Mouse (Mus musculus) myocyte (in vitro differentiated cells): ENCODE results near the gene Cul5. TPM values are rescaled to one million over a fixed set of nuclear protein-coding genes. Genes with fewer than 3 reads are reported as not detected.

Experiments used
- H3K27me3 ChIP-seq: one replicate; pipeline ENCODE4 v1.6.1; 2011; ENCODE audit not compliant: control insufficient read depth, insufficient read depth, insufficient read length
- H3K36me3 ChIP-seq: one replicate; pipeline ENCODE4 v1.6.1; 2011; ENCODE audit not compliant: control insufficient read depth, insufficient read depth
- H3K4me2 ChIP-seq: one replicate; pipeline ENCODE4 v1.6.1; 2011; ENCODE audit warnings: low read depth, control low read depth
- H3K4me3 ChIP-seq: one replicate; pipeline ENCODE4 v1.5.1; 2011; ENCODE audit warnings: mild to moderate bottlenecking, control low read depth, moderate library complexity
- H3K79me2 ChIP-seq: one replicate; pipeline ENCODE4 v1.6.1; 2011; ENCODE audit not compliant: control insufficient read depth, insufficient read depth
- H3ac ChIP-seq: one replicate; pipeline ENCODE4 v1.6.1; 2011; ENCODE audit not compliant: control insufficient read depth, insufficient read length
- CEBPB ChIP-seq: IDR thresholded peaks from 2 replicates; pipeline ENCODE4 v1.6.1; 2011; ENCODE audit warnings: mild to moderate bottlenecking, moderate library complexity; ENCODE audit not compliant: poor library complexity, insufficient read depth, severe bottlenecking
- E2F4 ChIP-seq: IDR thresholded peaks from one replicate; pipeline ENCODE4 v1.6.1; 2011; ENCODE audit warnings: mild to moderate bottlenecking, control low read depth, moderate library complexity; ENCODE audit not compliant: insufficient read depth
- MAX ChIP-seq: IDR thresholded peaks from one replicate; pipeline ENCODE4 v1.6.1; 2011; ENCODE audit warnings: low read depth, mild to moderate bottlenecking, control low read depth
- MYOD1 ChIP-seq, 3 experiments: IDR thresholded peaks; one replicate each; pipeline ENCODE4 v1.6.1; 2011; ENCODE audit warnings: control low read depth in 2 of 3, low read depth in 2 of 3, mild to moderate bottlenecking in 2 of 3, moderate library complexity in 1 of 3; ENCODE audit not compliant: insufficient read length in 2 of 3, control insufficient read depth in 1 of 3
- MYOG ChIP-seq, 3 experiments: IDR thresholded peaks; one replicate each; pipeline ENCODE4 v1.6.1; 2011; ENCODE audit warnings: control low read depth in 2 of 3, low read depth in 2 of 3, mild to moderate bottlenecking in 2 of 3; ENCODE audit not compliant: insufficient read length in 2 of 3, control insufficient read depth in 1 of 3, insufficient read depth in 1 of 3
- POLR2A ChIP-seq: IDR thresholded peaks from one replicate; pipeline ENCODE4 v1.6.1; 2011; ENCODE audit warnings: low read depth, mild to moderate bottlenecking, control low read depth, moderate library complexity; ENCODE audit not compliant: insufficient read length
- POLR2AphosphoS2 ChIP-seq: IDR thresholded peaks from one replicate; pipeline ENCODE4 v1.6.1; 2011; ENCODE audit warnings: low read depth, control low read depth; ENCODE audit not compliant: insufficient read length
- REST ChIP-seq: IDR thresholded peaks from one replicate; pipeline ENCODE4 v1.6.1; 2011; ENCODE audit warnings: mild to moderate bottlenecking, control low read depth, moderate library complexity; ENCODE audit not compliant: insufficient read depth, insufficient read length
- SRF ChIP-seq: IDR thresholded peaks from one replicate; pipeline ENCODE4 v1.6.1; 2011; ENCODE audit warnings: low read depth; ENCODE audit not compliant: control insufficient read depth, insufficient read length
- TCF12 ChIP-seq: IDR thresholded peaks from one replicate; pipeline ENCODE4 v1.6.1; 2011; ENCODE audit warnings: mild to moderate bottlenecking, control low read depth; ENCODE audit not compliant: poor library complexity, insufficient read depth, severe bottlenecking
- TCF3 ChIP-seq: IDR thresholded peaks from one replicate; pipeline ENCODE4 v1.6.1; 2011; ENCODE audit warnings: low read depth, control low read depth; ENCODE audit not compliant: insufficient read length
- USF1 ChIP-seq: IDR thresholded peaks from one replicate; pipeline ENCODE4 v1.6.1; 2011; ENCODE audit warnings: low read depth, mild to moderate bottlenecking, control low read depth, moderate library complexity
- polyA plus RNA-seq: library from polyadenylated mRNA; unstranded; fragments of >200 nt; fragmentation: generic; extraction: Trizol; gene quantifications from one replicate; pipeline ENCODE4 v1.2.1, GENCODE M21; 2012; ENCODE audit warnings: missing spikeins

Gene Cul5
- polyA plus RNA-seq = 10.2 TPM

- Histone ChIP-seq H3ac (no peak within 1 kb of the TSS), H3K4me3 (no peak within 1 kb of the TSS), H3K36me3 (no peaks in the 10 kb centered on the region), H3K27me3 (no peaks in the 10 kb centered on the region), H3K4me2 (no peak within 1 kb of the TSS), H3K79me2 (peaks cover 20% of the 10 kb centered on the region)
- TF ChIP-seq REST (no peak), E2F4 (no peak), POLR2A (no peak), SRF (no peak), MAX (no peak), MYOG (IDR thresholded peaks at IDR 0.05; ENCODE audit: control insufficient read depth in 1 of 3, insufficient read depth in 1 of 3, insufficient read length in 2 of 3, low read depth in 2 of 3) (no peak), USF1 (no peak), CEBPB (no peak), POLR2AphosphoS2 (no peak), TCF12 (no peak), MYOD1 (IDR thresholded peaks at IDR 0.05; ENCODE audit: control insufficient read depth in 1 of 3, insufficient read length in 2 of 3, low read depth in 2 of 3) (no peak), TCF3 (no peak)
These were observed at the start of gene Cul5 for GRCm38 (mm10) chr9:53669680-53670219. Gene Cul5 (minus strand): TSS chr9:53670014.

GRCm38 (mm10) chr9:53705992-53706696, 36.3 kb upstream of the Cul5 start, which contains the start of gene Rab39:
Gene Rab39 (minus strand): TSS chr9:53706232.
- H3K79me2 ChIP-seq = no peaks in the 10 kb centered on the region
- TF ChIP-seq TCF12 (no peak), REST (peak; percentile 39)
- no peak within 1 kb of the TSS for H3K4me2 ChIP-seq
- H3K36me3 ChIP-seq = no peaks in the 10 kb centered on the region
- no peak within 1 kb of the TSS for H3ac ChIP-seq
- H3K4me3 ChIP-seq = no peak within 1 kb of the TSS
- H3K27me3 ChIP-seq = no peaks in the 10 kb centered on the region

- H3K27me3 ChIP-seq = no peaks in the 10 kb centered on the region
- H3K79me2 ChIP-seq = no peaks in the 10 kb centered on the region
- no peak overlapping the region for H3ac ChIP-seq
- no peak overlapping the region for H3K4me3 ChIP-seq
- TF ChIP-seq USF1 = no peak
- no peak for TF ChIP-seq CEBPB
- TF ChIP-seq TCF3 = no peak
- no peak for TF ChIP-seq MYOG (IDR thresholded peaks at IDR 0.05; ENCODE audit: control insufficient read depth in 1 of 3, insufficient read depth in 1 of 3, insufficient read length in 2 of 3, low read depth in 2 of 3)
- H3K4me2 ChIP-seq = no peak overlapping the region
- no peaks in the 10 kb centered on the region for H3K36me3 ChIP-seq
These were observed 35.7 kb upstream of the Cul5 start for GRCm38 (mm10) chr9:53705491-53705991.

- Histone ChIP-seq H3K36me3 (no peaks in the 10 kb centered on the region), H3K79me2 (no peaks in the 10 kb centered on the region), H3K4me2 (no peak overlapping the region), H3ac (no peak overlapping the region), H3K27me3 (no peaks in the 10 kb centered on the region), H3K4me3 (no peak overlapping the region)
- no peak for TF ChIP-seq USF1
- no peak for TF ChIP-seq TCF3
- no peak for TF ChIP-seq TCF12
- TF ChIP-seq SRF = no peak
- TF ChIP-seq POLR2A = no peak
- TF ChIP-seq MYOD1 (IDR thresholded peaks at IDR 0.05; ENCODE audit: control insufficient read depth in 1 of 3, insufficient read length in 2 of 3, low read depth in 2 of 3) = no peak
- no peak for TF ChIP-seq REST
- no peak for TF ChIP-seq MYOG (IDR thresholded peaks at IDR 0.05; ENCODE audit: control insufficient read depth in 1 of 3, insufficient read depth in 1 of 3, insufficient read length in 2 of 3, low read depth in 2 of 3)
- no peak for TF ChIP-seq POLR2AphosphoS2
- TF ChIP-seq MAX = no peak
- TF ChIP-seq CEBPB = no peak
- TF ChIP-seq E2F4 = no peak
These were observed 33.2 kb upstream of the Cul5 start for GRCm38 (mm10) chr9:53702991-53703390.

- TF ChIP-seq USF1 (no peak), TCF3 (no peak), MYOD1 (IDR thresholded peaks at IDR 0.05; ENCODE audit: control insufficient read depth in 1 of 3, insufficient read length in 2 of 3, low read depth in 2 of 3) (no peak), POLR2AphosphoS2 (no peak), POLR2A (no peak), E2F4 (no peak)
- no peaks in the 10 kb centered on the region for H3K36me3 ChIP-seq
- H3K4me2 ChIP-seq = no peak overlapping the region
- no peaks in the 10 kb centered on the region for H3K79me2 ChIP-seq
- H3K4me3 ChIP-seq = no peak overlapping the region
- no peaks in the 10 kb centered on the region for H3K27me3 ChIP-seq
- no peak overlapping the region for H3ac ChIP-seq
These were observed 30.7 kb upstream of the Cul5 start for GRCm38 (mm10) chr9:53700496-53700895.
